Mouse (Mus musculus) midbrain, embryonic 15.5 days (tissue): ENCODE measurements around the gene Fam71a. TPM values are rescaled to one million over a fixed set of nuclear protein-coding genes. Genes with fewer than 3 reads are reported as not detected.

Experiments
- ATAC-seq: fragments of 200-750 bp; cut with Nextera tagmentation; replicated peaks from 2 replicates; pipeline ENCODE4 v1.8.0; 2017; ENCODE audit warnings: moderate TSS enrichment
- H3K27ac ChIP-seq: fragments of 300-500 bp; sonication (generic); 2 replicates; pipeline ENCODE4 v1.5.1; 2015; ENCODE audit warnings: mild to moderate bottlenecking, inconsistent platforms
- H3K27me3 ChIP-seq: fragments of 300-500 bp; sonication (generic); replicated peaks from 2 replicates; pipeline ENCODE4 v1.6.1; 2015; ENCODE audit warnings: inconsistent platforms
- H3K36me3 ChIP-seq: fragments of 300-500 bp; sonication (generic); replicated peaks from 2 replicates; pipeline ENCODE4 v1.6.1; 2015; ENCODE audit warnings: inconsistent platforms
- H3K4me1 ChIP-seq: fragments of 300-500 bp; sonication (generic); 2 replicates; pipeline ENCODE4 v1.6.1; 2015; ENCODE audit warnings: inconsistent platforms
- H3K4me2 ChIP-seq: fragments of 300-500 bp; sonication (generic); 2 replicates; pipeline ENCODE4 v1.6.1; 2015; ENCODE audit warnings: inconsistent platforms, mild to moderate bottlenecking, moderate library complexity
- H3K4me3 ChIP-seq: fragments of 300-500 bp; sonication (generic); 2 replicates; pipeline ENCODE4 v1.5.1; 2015; ENCODE audit warnings: mild to moderate bottlenecking, inconsistent platforms
- H3K9ac ChIP-seq: fragments of 300-500 bp; sonication (generic); 2 replicates; pipeline ENCODE4 v1.6.1; 2015; ENCODE audit warnings: mild to moderate bottlenecking, inconsistent platforms
- H3K9me3 ChIP-seq: fragments of 300-500 bp; sonication (generic); 2 replicates; pipeline ENCODE4 v1.6.1; 2016; ENCODE audit warnings: inconsistent platforms
- WGBS: fragments of 180-500 bp; shearing (Covaris S2); methylation state at CpG from one replicate; pipeline ENCODE4 v1.1.7; 2015; ENCODE audit warnings: mixed read lengths; 5-methylcytosine and 5-hydroxymethylcytosine counted together
- polyA plus RNA-seq: library from polyadenylated mRNA; unstranded; fragments of >200 nt; fragmentation: Nextera tagmentation; extraction: Ambion mirVana; gene quantifications from 2 replicates; pipeline ENCODE4 v1.2.1, GENCODE M21; 2015

Gene Fam71a
- not detected in 2 replicates for polyA plus RNA-seq

GRCm38 (mm10) chr1:191164717-191165116, at the start of gene Fam71a:
TSS of gene Fam71a (minus strand) at chr1:191164817.
- Histone ChIP-seq H3K9ac (no peak within 1 kb of the TSS), H3K9me3 (no peaks in the 10 kb centered on the region), H3K4me2 (no peak within 1 kb of the TSS), H3K4me3 (no peak within 1 kb of the TSS), H3K27ac (no peak within 1 kb of the TSS), H3K27me3 (no peaks in the 10 kb centered on the region), H3K36me3 (no peaks in the 10 kb centered on the region), H3K4me1 (0 out of 2 replicates have a peak, but pooled peaks cover 2% of the 10 kb centered on the region)
- ATAC-seq = no peak
- 84% methylated on average over 3 of the region's 3 CpGs for WGBS

- 40% methylated on average over 2 of the region's 2 CpGs for WGBS
- H3K9ac ChIP-seq = no peak overlapping the region
- no peaks in the 10 kb centered on the region for H3K9me3 ChIP-seq
- no peak overlapping the region for H3K27ac ChIP-seq
- H3K4me2 ChIP-seq = no peak overlapping the region
- no peaks in the 10 kb centered on the region for H3K36me3 ChIP-seq
- H3K27me3 ChIP-seq = no peaks in the 10 kb centered on the region
- 0 out of 2 replicates have a peak, but pooled peaks cover 1% of the 10 kb centered on the region for H3K4me1 ChIP-seq
- no peak for ATAC-seq
- no peak overlapping the region for H3K4me3 ChIP-seq
Measured at GRCm38 (mm10) chr1:191211096-191211495, 46.5 kb upstream of the Fam71a start.

GRCm38 (mm10) chr1:191205791-191206190, 41.2 kb upstream of the Fam71a start:
- no peak overlapping the region for H3K27ac ChIP-seq
- no peaks in the 10 kb centered on the region for H3K4me1 ChIP-seq
- no peak overlapping the region for H3K9ac ChIP-seq
- no peak overlapping the region for H3K4me3 ChIP-seq
- no peak for ATAC-seq
- no peaks in the 10 kb centered on the region for H3K36me3 ChIP-seq
- H3K27me3 ChIP-seq = no peaks in the 10 kb centered on the region
- no peak overlapping the region for H3K4me2 ChIP-seq
- WGBS = 81% methylated on average over 5 of the region's 5 CpGs
- no peaks in the 10 kb centered on the region for H3K9me3 ChIP-seq

GRCm38 (mm10) chr1:191204876-191205275, 40.3 kb upstream of the Fam71a start:
- no peaks in the 10 kb centered on the region for H3K9me3 ChIP-seq
- 82% methylated on average over 5 of the region's 5 CpGs for WGBS
- H3K9ac ChIP-seq = no peak overlapping the region
- no peak overlapping the region for H3K27ac ChIP-seq
- no peak overlapping the region for H3K4me3 ChIP-seq
- H3K27me3 ChIP-seq = no peaks in the 10 kb centered on the region
- no peaks in the 10 kb centered on the region for H3K36me3 ChIP-seq
- H3K4me2 ChIP-seq = no peak overlapping the region
- no peak for ATAC-seq
- H3K4me1 ChIP-seq = no peaks in the 10 kb centered on the region

- ATAC-seq = no peak
- H3K9me3 ChIP-seq = no peaks in the 10 kb centered on the region
- WGBS = 79% methylated on average over 2 of the region's 2 CpGs
Measured at GRCm38 (mm10) chr1:191203496-191203895, 38.9 kb upstream of the Fam71a start.

GRCm38 (mm10) chr1:191202208-191202952, 37.8 kb upstream of the Fam71a start:
- Histone ChIP-seq H3K27ac (no peak overlapping the region), H3K36me3 (no peaks in the 10 kb centered on the region), H3K9me3 (no peaks in the 10 kb centered on the region), H3K4me2 (no peak overlapping the region), H3K4me3 (no peak overlapping the region), H3K4me1 (no peaks in the 10 kb centered on the region), H3K27me3 (no peaks in the 10 kb centered on the region), H3K9ac (no peak overlapping the region)
- WGBS = 85% methylated on average over 11 of the region's 11 CpGs
- no peak for ATAC-seq

More at GRCm38 (mm10) chr1:191203496-191203895, 38.9 kb upstream of the Fam71a start:
- no peak overlapping the region for H3K27ac ChIP-seq
- no peak overlapping the region for H3K9ac ChIP-seq
- no peaks in the 10 kb centered on the region for H3K4me1 ChIP-seq
- H3K36me3 ChIP-seq = no peaks in the 10 kb centered on the region
- H3K4me2 ChIP-seq = no peak overlapping the region
- H3K27me3 ChIP-seq = no peaks in the 10 kb centered on the region
- no peak overlapping the region for H3K4me3 ChIP-seq

- H3K4me1 ChIP-seq = no peaks in the 10 kb centered on the region
- H3K27ac ChIP-seq = no peak overlapping the region
- H3K9ac ChIP-seq = no peak overlapping the region
- H3K27me3 ChIP-seq = no peaks in the 10 kb centered on the region
- 90% methylated on average over 9 of the region's 9 CpGs for WGBS
- H3K4me3 ChIP-seq = no peak overlapping the region
- no peaks in the 10 kb centered on the region for H3K9me3 ChIP-seq
- H3K36me3 ChIP-seq = no peaks in the 10 kb centered on the region
- ATAC-seq = no peak
- no peak overlapping the region for H3K4me2 ChIP-seq
Measured at GRCm38 (mm10) chr1:191200816-191201602, 36.4 kb upstream of the Fam71a start.

- H3K27ac ChIP-seq = no peak overlapping the region
- H3K27me3 ChIP-seq = no peaks in the 10 kb centered on the region
- no peak overlapping the region for H3K9ac ChIP-seq
- no peak overlapping the region for H3K4me2 ChIP-seq
- no peaks in the 10 kb centered on the region for H3K36me3 ChIP-seq
- H3K4me3 ChIP-seq = no peak overlapping the region
- ATAC-seq = no peak
- WGBS = 77% methylated on average over 7 of the region's 7 CpGs
- H3K9me3 ChIP-seq = no peaks in the 10 kb centered on the region
- H3K4me1 ChIP-seq = no peaks in the 10 kb centered on the region
Measured at GRCm38 (mm10) chr1:191197916-191198315, 33.3 kb upstream of the Fam71a start.

GRCm38 (mm10) chr1:191196016-191196415, 31.4 kb upstream of the Fam71a start:
- H3K27ac ChIP-seq = no peak overlapping the region
- WGBS = 91% methylated on average over 6 of the region's 6 CpGs
- no peaks in the 10 kb centered on the region for H3K4me1 ChIP-seq
- no peak overlapping the region for H3K4me3 ChIP-seq
- ATAC-seq = no peak
- no peak overlapping the region for H3K4me2 ChIP-seq
- H3K9me3 ChIP-seq = no peaks in the 10 kb centered on the region
- H3K9ac ChIP-seq = no peak overlapping the region
- H3K27me3 ChIP-seq = no peaks in the 10 kb centered on the region
- no peaks in the 10 kb centered on the region for H3K36me3 ChIP-seq

- peaks cover under 1% of the 10 kb centered on the region; the same call in 1 of the 2 replicates for H3K27me3 ChIP-seq
- H3K27ac ChIP-seq = no peak overlapping the region
- H3K4me1 ChIP-seq = no peaks in the 10 kb centered on the region
- H3K36me3 ChIP-seq = no peaks in the 10 kb centered on the region
- H3K4me3 ChIP-seq = no peak overlapping the region
- no peak for ATAC-seq
- H3K9ac ChIP-seq = no peak overlapping the region
- 56% methylated on average over 14 of the region's 14 CpGs for WGBS
- H3K4me2 ChIP-seq = no peak overlapping the region
- no peaks in the 10 kb centered on the region for H3K9me3 ChIP-seq
Measured at GRCm38 (mm10) chr1:191193657-191194424, 29.2 kb upstream of the Fam71a start.

GRCm38 (mm10) chr1:191192751-191193150, 28.1 kb upstream of the Fam71a start:
- Histone ChIP-seq H3K27ac (no peak overlapping the region), H3K9ac (no peak overlapping the region), H3K4me3 (no peak overlapping the region), H3K9me3 (no peaks in the 10 kb centered on the region), H3K27me3 (peaks cover 4% of the 10 kb centered on the region; the same call in 1 of the 2 replicates), H3K4me2 (no peak overlapping the region), H3K4me1 (no peaks in the 10 kb centered on the region), H3K36me3 (no peaks in the 10 kb centered on the region)
- no peak for ATAC-seq
- WGBS = 89% methylated on average over 6 of the region's 6 CpGs

GRCm38 (mm10) chr1:191192213-191192612, 27.6 kb upstream of the Fam71a start:
- no peak overlapping the region for H3K27ac ChIP-seq
- no peaks in the 10 kb centered on the region for H3K36me3 ChIP-seq
- H3K4me2 ChIP-seq = no peak overlapping the region
- no peaks in the 10 kb centered on the region for H3K9me3 ChIP-seq
- no peak for ATAC-seq
- WGBS = 46% methylated on average over 6 of the region's 6 CpGs
- H3K4me1 ChIP-seq = no peaks in the 10 kb centered on the region
- no peak overlapping the region for H3K9ac ChIP-seq
- H3K27me3 ChIP-seq = peaks cover 9% of the 10 kb centered on the region
- H3K4me3 ChIP-seq = no peak overlapping the region
